Mouse (Mus musculus) spleen, adult 2 months (tissue): ENCODE results near the gene Vdac1. TPM values are rescaled to one million over a fixed set of nuclear protein-coding genes. Genes with fewer than 3 reads are reported as not detected.
"Not testable (repeated sequence)": the region's sequence is repeated elsewhere in the genome, so short reads cannot be mapped to it uniquely, and the experiment has no call there.

Experiments used
- DNase-seq, 2 experiments: peaks; one replicate each; pipeline versions ENCODE4 v3.0.0 to v3.0.0-alpha.2; 2012 to 2021; ENCODE audit warnings: low spot score in 2 of 2, low read depth in 1 of 2
- H3K27ac ChIP-seq: fragments of 200-500 bp; 2 replicates; pipeline ENCODE4 v1.5.1; 2012; ENCODE audit warnings: low read length, inconsistent platforms; ENCODE audit not compliant: insufficient read depth
- H3K27me3 ChIP-seq: fragments of 200-500 bp; 2 replicates; pipeline ENCODE4 v1.6.1; 2012; ENCODE audit warnings: mild to moderate bottlenecking, moderate library complexity, low read length, inconsistent platforms; ENCODE audit not compliant: control insufficient read depth, insufficient read depth
- H3K36me3 ChIP-seq: fragments of 200-500 bp; 2 replicates; pipeline ENCODE4 v1.6.1; 2012; ENCODE audit warnings: mild to moderate bottlenecking, low read length, inconsistent platforms; ENCODE audit not compliant: control insufficient read depth, insufficient read depth
- H3K4me1 ChIP-seq: fragments of 200-500 bp; 2 replicates; pipeline ENCODE4 v1.6.1; 2011; ENCODE audit warnings: inconsistent platforms; ENCODE audit not compliant: control insufficient read depth, insufficient read depth, insufficient read length
- H3K4me3 ChIP-seq: fragments of 200-500 bp; 2 replicates; pipeline ENCODE4 v1.5.1; 2011; ENCODE audit warnings: mild to moderate bottlenecking, inconsistent platforms; ENCODE audit not compliant: insufficient read depth, insufficient read length; ENCODE audit errors: extremely low read depth
- CTCF ChIP-seq: fragments of 200-500 bp; IDR thresholded peaks from 2 replicates; pipeline ENCODE4 v1.5.1; 2011; ENCODE audit warnings: mild to moderate bottlenecking, inconsistent platforms; ENCODE audit not compliant: insufficient read depth, insufficient read length, insufficient replicate concordance; ENCODE audit errors: extremely low read depth
- POLR2A ChIP-seq: fragments of 200-500 bp; IDR thresholded peaks from 2 replicates; pipeline ENCODE4 v1.6.1; 2011; ENCODE audit warnings: low read depth, low read length, inconsistent platforms
- WGBS: fragments of 180-500 bp; shearing (Covaris S2); methylation state at CpG from one replicate; pipeline ENCODE4 v1.1.7; 2018; 5-methylcytosine and 5-hydroxymethylcytosine counted together
- polyA plus RNA-seq: library from polyadenylated mRNA; depleted of rRNA; stranded (reverse); fragments of >200 nt; gene quantifications from 2 replicates; pipeline ENCODE4 v1.2.3, GENCODE M21; 2012

Vdac1 gene
- polyA plus RNA-seq, 1 experiment: 17.2 TPM

GRCm38 (mm10) chr11:52348724-52349123 is 11.9 kb upstream of the Vdac1 start:
- Histone ChIP-seq H3K27ac (no peak overlapping the region), H3K36me3 (no peaks in the 10 kb centered on the region), H3K27me3 (no peaks in the 10 kb centered on the region), H3K4me3 (no peak overlapping the region), H3K4me1 (no peaks in the 10 kb centered on the region)
- TF ChIP-seq CTCF (no peak), POLR2A (no peak)
- no peak for DNase-seq
- WGBS: 83% methylated on average over 3 of the region's 3 CpGs

GRCm38 (mm10) chr11:52350924-52351323 is 9.7 kb upstream of the Vdac1 start:
- Histone ChIP-seq H3K4me3 (no peak overlapping the region), H3K4me1 (no peaks in the 10 kb centered on the region), H3K36me3 (no peaks in the 10 kb centered on the region), H3K27ac (no peak overlapping the region), H3K27me3 (no peaks in the 10 kb centered on the region)
- 2% methylated on average over 9 of the region's 9 CpGs for WGBS
- peak; percentile 12; the same call in 1 of the 2 replicates for TF ChIP-seq CTCF
- TF ChIP-seq POLR2A: no peak
- peak; percentile 51 to 63 for DNase-seq

GRCm38 (mm10) chr11:52352271-52352670 is 8.4 kb upstream of the Vdac1 start:
- 80% methylated on average over 3 of the region's 3 CpGs for WGBS
- TF ChIP-seq POLR2A: no peak
- TF ChIP-seq CTCF: no peak
- no peak for DNase-seq
- no peak overlapping the region for H3K27ac ChIP-seq
- no peak overlapping the region for H3K4me3 ChIP-seq
- H3K4me1 ChIP-seq: no peaks in the 10 kb centered on the region
- H3K27me3 ChIP-seq: no peaks in the 10 kb centered on the region
- no peaks in the 10 kb centered on the region for H3K36me3 ChIP-seq

- 91% methylated on average over 5 of the region's 5 CpGs for WGBS
- Histone ChIP-seq H3K27ac (no peak overlapping the region), H3K36me3 (no peaks in the 10 kb centered on the region), H3K4me1 (no peaks in the 10 kb centered on the region), H3K4me3 (no peak overlapping the region), H3K27me3 (no peaks in the 10 kb centered on the region)
- DNase-seq: no peak
- TF ChIP-seq CTCF (no peak), POLR2A (no peak)
Observed at GRCm38 (mm10) chr11:52354644-52355043, 6.0 kb upstream of the Vdac1 start.

GRCm38 (mm10) chr11:52355601-52356000 is 5.1 kb upstream of the Vdac1 start:
- no peak overlapping the region for H3K4me3 ChIP-seq
- 100% methylated on average over 1 of the region's 1 CpGs for WGBS
- peaks cover 4% of the 10 kb centered on the region; the same call in 1 of the 2 replicates for H3K4me1 ChIP-seq
- no peaks in the 10 kb centered on the region for H3K36me3 ChIP-seq
- no peaks in the 10 kb centered on the region for H3K27me3 ChIP-seq
- H3K27ac ChIP-seq: no peak overlapping the region
- no peak for TF ChIP-seq CTCF
- no peak for TF ChIP-seq POLR2A
- DNase-seq: no peak

- H3K36me3 ChIP-seq, H3K27me3 ChIP-seq, H3K27ac ChIP-seq, H3K4me1 ChIP-seq, DNase-seq, H3K4me3 ChIP-seq: not testable (repeated sequence)
- 94% methylated on average over 5 of the region's 5 CpGs for WGBS
Observed at GRCm38 (mm10) chr11:52357091-52357490, 3.6 kb upstream of the Vdac1 start.

- Histone ChIP-seq H3K27ac (no peak overlapping the region), H3K4me1 (peaks cover 9% of the 10 kb centered on the region)
Observed at GRCm38 (mm10) chr11:52358520-52358919, 2.1 kb upstream of the Vdac1 start.

More at GRCm38 (mm10) chr11:52358520-52358919, 2.1 kb upstream of the Vdac1 start:
- Histone ChIP-seq H3K4me3 (no peak overlapping the region), H3K36me3 (no peaks in the 10 kb centered on the region), H3K27me3 (no peaks in the 10 kb centered on the region)
- TF ChIP-seq CTCF (no peak), POLR2A (no peak)
- 91% methylated on average over 4 of the region's 4 CpGs for WGBS
- no peak for DNase-seq
